Mouse (Mus musculus) G1E (cell line): ENCODE results near the gene Gm28308. TPM values are rescaled to one million over a fixed set of nuclear protein-coding genes. Genes with fewer than 3 reads are reported as not detected.

Source experiments
- ATAC-seq: 2 replicates; pipeline ENCODE4 v1.8.0; 2016; ENCODE audit warnings: mild to moderate bottlenecking; ENCODE audit not compliant: insufficient number of reproducible peaks, poor library complexity, low FRiP score, severe bottlenecking; ENCODE audit errors: extremely low read depth
- DNase-seq: peaks from one replicate; pipeline ENCODE4 v3.0.0; 2012; ENCODE audit warnings: low spot score
- H3K27me3 ChIP-seq: 2 replicates; pipeline ENCODE4 v1.6.1; 2012; ENCODE audit warnings: mild to moderate bottlenecking, low read length, inconsistent platforms; ENCODE audit not compliant: insufficient read depth
- H3K36me3 ChIP-seq: replicated peaks from 2 replicates; pipeline ENCODE3; 2012; ENCODE audit warnings: mild to moderate bottlenecking, inconsistent platforms
- H3K4me1 ChIP-seq: 2 replicates; pipeline ENCODE4 v1.6.1; 2012; ENCODE audit warnings: low read depth, low read length, inconsistent platforms, mixed read lengths; ENCODE audit not compliant: insufficient read depth
- H3K4me3 ChIP-seq: 2 replicates; pipeline ENCODE4 v1.5.1; 2012; ENCODE audit warnings: low read depth, mild to moderate bottlenecking, inconsistent platforms, low read length, moderate library complexity, mixed read lengths
- H3K9me3 ChIP-seq: replicated peaks from 2 replicates; pipeline ENCODE4 v1.6.1; 2012; ENCODE audit warnings: inconsistent platforms
- CTCF ChIP-seq: IDR thresholded peaks from 2 replicates; pipeline ENCODE4 v1.5.1; 2012; ENCODE audit warnings: low read depth, low read length, inconsistent platforms, mixed read lengths
- GATA1 ChIP-seq: IDR thresholded peaks from 2 replicates; pipeline ENCODE4 v1.6.1; 2012; ENCODE audit warnings: borderline replicate concordance, low read length, inconsistent platforms, mixed read lengths
- GATA2 ChIP-seq: IDR thresholded peaks from 2 replicates; pipeline ENCODE4 v1.6.1; 2012; ENCODE audit warnings: low read depth, low read length, inconsistent platforms, borderline replicate concordance
- POLR2AphosphoS5 ChIP-seq: IDR thresholded peaks from 2 replicates; pipeline ENCODE4 v1.6.1; 2012; ENCODE audit warnings: low read depth, low read length, inconsistent platforms; ENCODE audit not compliant: insufficient replicate concordance
- TAL1 ChIP-seq: conservative IDR thresholded peaks from 2 replicates; pipeline ENCODE4 v1.6.1; 2012; ENCODE audit warnings: low read depth, low read length, inconsistent platforms, mixed read lengths
- polyA plus RNA-seq: library from polyadenylated mRNA; stranded (reverse); fragments of >175 nt; gene quantifications from 2 replicates; pipeline ENCODE4 v1.2.3, GENCODE M21; 2012
- total RNA-seq, 2 experiments: library from RNA; stranded (forward) in 1 of 2; stranded (reverse) in 1 of 2; fragments of 200-1000 nt in 1 of 2; fragments of >200 nt in 1 of 2; fragmentation: Nextera tagmentation in 1 of 2; gene quantifications; 2 replicates each; pipeline ENCODE4 v1.2.3; 2014 to 2017

Gm28308 gene
- total and polyA plus RNA-seq, 3 experiments = not detected

DNA sequence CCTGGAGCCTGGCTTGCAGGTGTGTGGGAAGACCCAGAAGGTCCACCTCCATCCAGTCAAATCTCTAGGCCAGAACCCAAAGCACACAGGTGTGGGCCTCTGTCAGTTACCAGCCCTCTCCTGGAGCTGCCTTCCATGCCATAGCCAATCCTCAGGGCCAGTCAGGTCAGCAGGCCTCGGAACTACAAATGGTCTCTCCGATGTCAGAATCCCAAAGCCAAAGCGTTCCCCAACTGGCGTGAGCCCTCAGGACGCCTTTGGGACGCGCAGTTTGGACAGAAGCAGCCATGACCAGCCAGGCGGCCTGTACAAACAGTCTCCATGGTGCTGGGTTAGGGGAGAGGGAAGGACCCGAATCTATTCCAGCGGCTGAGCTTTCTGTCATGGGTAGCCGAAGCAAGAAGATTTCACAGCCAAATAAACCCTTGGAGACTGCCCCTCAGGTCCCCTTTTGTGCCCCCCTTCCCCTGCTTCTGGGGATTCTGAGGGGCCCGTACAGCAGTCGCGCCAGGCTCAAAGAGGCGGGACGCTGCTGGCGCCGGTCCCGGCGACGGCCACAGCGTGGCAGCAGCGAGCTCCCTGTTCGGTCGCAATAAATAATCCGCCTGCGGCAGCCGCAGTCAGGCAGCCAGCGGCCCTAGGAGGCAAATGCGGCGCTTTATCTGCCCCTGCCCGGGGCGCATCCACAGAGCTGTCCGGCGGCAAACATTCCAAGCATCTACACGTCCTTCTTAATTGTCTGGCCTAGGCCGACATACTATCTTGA lies 1.8 kb downstream of the Gm28308 start:
- no peaks in the 10 kb centered on the region for H3K4me1 ChIP-seq
- TF ChIP-seq GATA1 (no peak), POLR2AphosphoS5 (no peak), CTCF (no peak), TAL1 (no peak), GATA2 (no peak)
- DNase-seq (no peak), ATAC-seq (no peak)
- H3K4me3 ChIP-seq = no peak overlapping the region
- peaks cover 44% of the 10 kb centered on the region for H3K27me3 ChIP-seq
- no peaks in the 10 kb centered on the region; the same call in 1 of the 2 replicates for H3K9me3 ChIP-seq
- H3K36me3 ChIP-seq = no peaks in the 10 kb centered on the region

DNA sequence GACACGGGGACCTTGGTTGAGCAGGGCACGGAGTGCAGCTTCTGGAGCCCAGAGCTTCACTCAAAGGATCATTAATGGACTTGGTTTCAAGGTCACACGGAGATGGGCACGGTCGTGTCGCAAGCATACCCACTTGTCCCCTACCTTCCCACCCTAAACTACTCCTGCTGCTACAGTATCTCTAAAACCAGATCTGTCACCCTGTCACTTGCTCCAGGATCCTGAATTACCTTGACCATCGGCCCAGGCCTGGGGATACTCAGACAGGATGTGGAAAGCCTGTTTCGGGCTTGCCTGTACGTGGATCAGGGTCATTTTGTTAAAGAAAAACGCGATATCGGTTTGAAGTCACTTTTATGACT lies 3.5 kb downstream of the Gm28308 start:
- DNase-seq (no peak), ATAC-seq (no peak)
- H3K27me3 ChIP-seq = peaks cover 32% of the 10 kb centered on the region; the same call in 1 of the 2 replicates
- peaks cover 3% of the 10 kb centered on the region; the same call in 1 of the 2 replicates for H3K9me3 ChIP-seq
- no peaks in the 10 kb centered on the region for H3K36me3 ChIP-seq
- TF ChIP-seq GATA1 (no peak), CTCF (no peak), TAL1 (no peak), GATA2 (no peak), POLR2AphosphoS5 (no peak)
- H3K4me3 ChIP-seq = no peak overlapping the region
- H3K4me1 ChIP-seq = no peaks in the 10 kb centered on the region

DNA sequence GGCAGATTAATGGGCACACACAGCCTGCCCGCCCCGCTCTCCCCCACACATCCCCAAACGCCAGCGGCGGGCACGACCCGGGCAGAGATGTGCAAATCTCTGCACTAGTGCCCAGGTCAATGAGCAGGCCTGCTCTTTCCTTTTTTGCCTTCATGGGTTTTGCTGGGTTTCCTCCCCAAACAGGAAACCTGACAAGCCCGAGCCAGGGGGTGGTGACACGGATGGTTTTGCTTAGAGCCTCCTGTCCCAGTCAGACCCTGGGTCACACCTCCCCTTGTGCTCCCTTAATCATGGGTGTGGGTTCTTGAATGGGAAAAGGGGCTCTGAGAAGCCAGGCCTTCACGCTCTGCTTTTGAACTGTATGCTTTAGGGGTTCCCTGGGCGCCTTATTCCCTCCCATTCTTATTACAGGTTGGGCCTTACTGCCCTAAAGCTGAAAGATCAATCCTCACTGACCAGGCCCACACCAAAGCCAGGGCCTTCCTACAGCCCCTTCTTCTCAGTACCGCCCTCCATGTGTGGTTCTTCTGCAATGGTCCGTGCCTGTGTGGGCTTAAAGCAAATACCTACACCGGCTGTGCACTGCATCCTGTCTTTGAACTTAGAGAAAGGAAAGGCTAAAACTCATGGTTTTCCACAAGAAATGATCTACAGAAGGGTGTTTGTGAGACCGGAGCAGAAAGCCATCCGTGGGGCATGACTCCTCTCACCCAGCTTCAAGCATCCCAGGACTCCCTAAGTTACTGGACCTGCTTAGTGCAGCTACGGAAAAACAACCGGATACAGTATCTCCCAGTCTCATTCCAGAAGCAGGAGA lies 4.1 kb downstream of the Gm28308 start:
- ATAC-seq = no peak

DNA sequence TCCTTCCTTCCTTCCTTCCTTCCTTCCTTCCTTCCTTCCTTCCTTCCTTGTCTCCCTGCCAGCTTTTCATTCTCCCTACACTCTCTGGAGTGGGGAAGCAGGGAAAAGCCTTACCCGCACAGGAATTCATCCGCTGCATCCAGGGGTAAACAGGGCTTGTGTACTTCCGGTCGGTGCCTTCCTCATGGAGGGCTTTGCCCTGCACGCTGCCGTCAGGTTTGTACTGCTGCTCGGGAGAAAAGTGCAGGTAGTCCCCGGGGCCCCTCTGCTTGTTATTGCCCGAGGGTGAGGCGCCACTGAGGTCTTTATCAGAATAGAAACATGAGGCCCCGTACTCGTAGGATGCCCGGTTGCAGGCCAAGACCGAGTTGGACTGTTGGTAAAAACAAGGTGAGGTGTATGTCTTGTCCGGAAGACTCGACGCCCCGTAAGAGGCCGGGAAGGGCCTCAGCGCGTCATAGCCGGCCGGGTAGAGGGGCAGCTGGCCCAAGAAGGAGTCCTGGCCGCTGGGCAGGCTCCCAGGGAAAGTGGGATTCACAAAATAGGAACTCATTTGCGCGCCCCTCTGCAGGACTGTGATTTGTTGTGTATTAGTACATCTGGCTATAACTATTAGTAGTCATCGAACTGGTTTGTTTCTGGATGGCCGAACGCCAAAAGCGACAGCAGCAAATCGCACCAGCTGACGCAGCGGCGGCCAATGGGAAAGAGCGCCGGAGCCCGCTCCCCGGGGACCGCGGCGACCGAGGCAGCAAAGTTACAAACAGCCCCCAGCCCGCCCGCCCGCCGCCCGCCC lies 4.9 kb downstream of the Gm28308 start, which contains the start of gene Hoxa6:
Gene Hoxa6, minus strand, starts transcription at position 651 of the 796 bp plus-strand sequence.
- Histone ChIP-seq H3K36me3 (no peaks in the 10 kb centered on the region), H3K4me3 (no peak within 1 kb of the TSS), H3K27me3 (peaks cover 38% of the 10 kb centered on the region; the same call in 1 of the 2 replicates), H3K9me3 (peaks cover 13% of the 10 kb centered on the region), H3K4me1 (no peaks in the 10 kb centered on the region)
- ATAC-seq = no peak
- DNase-seq = no peak
- no peak for TF ChIP-seq CTCF
- TF ChIP-seq GATA1 = no peak
- TF ChIP-seq TAL1 = no peak

More for the DNA sequence above, 4.1 kb downstream of the Gm28308 start:
- Histone ChIP-seq H3K27me3 (peaks cover 36% of the 10 kb centered on the region; the same call in 1 of the 2 replicates), H3K9me3 (peaks cover 8% of the 10 kb centered on the region), H3K36me3 (no peaks in the 10 kb centered on the region), H3K4me1 (no peaks in the 10 kb centered on the region), H3K4me3 (no peak overlapping the region)
- DNase-seq = no peak
- TF ChIP-seq TAL1 (no peak), GATA1 (no peak), POLR2AphosphoS5 (no peak), CTCF (no peak), GATA2 (no peak)

GRCm38 (mm10) chr6:52207684-52207976 lies 5.5 kb downstream of the Gm28308 start:
- no peak for ATAC-seq
- Histone ChIP-seq H3K9me3 (peaks cover 13% of the 10 kb centered on the region), H3K36me3 (no peaks in the 10 kb centered on the region), H3K27me3 (peaks cover 32% of the 10 kb centered on the region; the same call in 1 of the 2 replicates), H3K4me3 (no peak overlapping the region), H3K4me1 (no peaks in the 10 kb centered on the region)
- no peak for TF ChIP-seq POLR2AphosphoS5
- TF ChIP-seq GATA1 = no peak
- no peak for TF ChIP-seq TAL1
- TF ChIP-seq GATA2 = no peak
- TF ChIP-seq CTCF = no peak
- DNase-seq = no peak
